Mouse (Mus musculus): ENCODE data around the gene Ampd3.
A peak's percentile ranks its signal among the peaks of the same experiment; 100 is the strongest.

Gene Ampd3

GRCm38 (mm10) chr7:110797722-110798409, 29.9 kb downstream of the Ampd3 start:
- DNase-seq (ENCODE audit: low read depth, low spot score): no peak

DNA sequence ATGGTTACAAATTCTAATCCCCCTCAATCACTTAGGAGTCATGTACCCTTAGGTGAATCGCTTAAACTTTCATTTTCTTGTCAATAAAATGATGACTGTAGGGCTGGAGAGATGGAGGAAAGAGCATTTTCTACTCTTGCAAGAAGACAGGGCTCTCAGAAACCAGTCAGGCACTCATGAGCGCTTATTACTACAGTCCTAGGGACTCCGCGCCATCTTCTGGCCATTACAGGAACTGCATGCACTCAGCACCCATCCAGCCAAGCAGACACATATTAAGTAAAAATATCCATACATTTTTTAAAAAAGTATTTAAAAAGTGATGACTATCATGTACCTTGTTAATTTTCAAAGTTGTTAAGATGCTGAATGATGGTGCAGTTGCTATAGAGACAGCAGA, 33.0 kb downstream of the Ampd3 start:
- peak; percentile 38 for DNase-seq (ENCODE audit: low read depth, low spot score)

- no peak for DNase-seq (ENCODE audit: low read depth, low spot score)
Observed at GRCm38 (mm10) chr7:110803131-110803530, 35.1 kb downstream of the Ampd3 start.

- DNase-seq (ENCODE audit: low read depth, low spot score): no peak
Observed at GRCm38 (mm10) chr7:110804266-110804665, 36.3 kb downstream of the Ampd3 start.

- DNase-seq (ENCODE audit: low read depth, low spot score): no peak
Observed at GRCm38 (mm10) chr7:110807460-110808030, 39.5 kb downstream of the Ampd3 start.

GRCm38 (mm10) chr7:110808962-110809361, 41.0 kb downstream of the Ampd3 start:
- DNase-seq (ENCODE audit: low read depth, low spot score): no peak

DNA sequence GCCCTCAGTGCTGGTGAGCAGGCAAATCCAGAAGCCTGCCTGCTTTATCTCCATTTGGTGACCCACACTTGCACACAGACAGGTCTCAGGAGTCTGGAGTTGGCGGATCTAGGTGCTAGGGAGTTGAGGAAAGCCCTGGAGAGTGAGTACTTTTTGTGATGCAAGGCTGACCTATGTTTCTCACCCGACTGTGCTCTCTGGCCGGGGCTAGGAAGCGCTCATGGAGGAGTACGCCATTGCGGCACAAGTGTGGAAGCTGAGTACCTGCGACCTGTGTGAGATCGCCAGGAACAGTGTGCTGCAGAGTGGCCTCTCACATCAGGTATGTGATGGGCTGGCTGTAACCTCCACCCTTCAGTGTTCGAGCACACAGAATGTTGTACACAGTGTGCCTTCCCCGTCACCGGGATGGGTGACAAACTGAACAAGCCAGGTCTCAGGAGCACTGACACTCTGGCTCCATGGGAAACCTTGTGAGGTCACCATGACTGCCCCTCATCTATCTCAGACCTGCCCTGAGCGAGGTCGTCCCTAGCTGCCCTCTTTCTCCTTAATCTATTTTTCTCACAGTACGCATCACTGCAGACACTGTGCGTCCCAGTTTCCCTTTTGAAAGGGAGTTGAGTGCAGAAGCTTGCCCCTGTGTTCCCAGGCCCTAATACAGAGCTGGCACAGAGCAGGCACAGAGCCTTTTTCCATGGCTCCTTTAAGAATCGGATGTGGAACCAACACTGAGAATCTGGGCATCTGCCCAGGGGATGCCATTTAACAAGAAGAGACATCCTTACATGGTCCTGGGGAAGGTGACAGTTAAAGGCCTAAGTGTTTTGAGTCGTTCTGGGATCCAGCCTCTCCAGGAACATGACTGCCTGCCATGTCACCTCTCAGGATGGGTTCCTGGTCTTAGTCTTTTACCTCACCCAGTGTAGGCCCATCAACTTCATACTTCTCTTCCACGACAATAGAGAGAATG, 41.9 kb downstream of the Ampd3 start:
- DNase-seq (ENCODE audit: low read depth, low spot score): no peak

- no peak for DNase-seq (ENCODE audit: low read depth, low spot score)
Observed at GRCm38 (mm10) chr7:110810995-110811394, 43.0 kb downstream of the Ampd3 start.

GRCm38 (mm10) chr7:110811529-110811928, 43.5 kb downstream of the Ampd3 start:
- DNase-seq (ENCODE audit: low read depth, low spot score): no peak

DNA sequence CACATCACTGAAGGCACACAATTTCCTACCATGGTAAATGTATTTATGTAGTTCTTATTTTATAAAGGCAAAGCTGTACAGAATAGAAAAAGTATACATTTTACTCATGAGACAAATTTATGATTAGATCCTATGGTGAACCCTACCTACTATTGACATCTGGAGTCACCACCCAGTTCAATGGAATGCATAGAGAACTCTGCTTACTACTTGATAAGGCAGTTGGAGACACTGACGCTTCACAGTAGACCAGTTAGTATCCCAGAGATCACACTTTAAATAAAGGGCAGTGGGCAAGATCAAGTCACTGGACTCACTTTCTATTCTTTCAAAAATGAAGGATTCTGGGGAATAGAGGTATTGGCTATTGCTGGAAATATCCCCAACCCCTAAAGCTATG, 46.0 kb downstream of the Ampd3 start:
- no peak for DNase-seq (ENCODE audit: low read depth, low spot score)

- DNase-seq (ENCODE audit: low read depth, low spot score): no peak
Observed at GRCm38 (mm10) chr7:110816037-110816436, 48.0 kb downstream of the Ampd3 start.

DNA sequence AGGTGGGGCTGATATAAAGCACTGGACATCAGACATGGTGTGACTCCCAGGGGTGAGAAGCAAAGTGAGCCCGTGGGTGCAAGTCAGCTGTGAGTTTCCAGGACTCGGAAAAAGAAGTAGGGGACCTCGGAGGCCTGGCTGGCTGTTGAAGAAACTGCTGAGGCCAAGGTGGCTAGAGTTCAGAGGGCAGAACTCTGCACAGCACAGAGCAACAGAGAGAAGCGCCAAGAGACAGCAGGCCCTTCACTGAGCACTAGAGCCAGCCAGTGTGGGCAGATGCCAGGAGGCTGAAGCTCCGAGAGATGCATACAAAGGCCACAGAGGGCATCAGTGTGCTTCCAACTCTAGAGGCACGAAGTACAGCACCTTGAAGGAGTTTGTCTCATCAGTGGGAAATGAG, 50.2 kb downstream of the Ampd3 start:
- no peak for DNase-seq (ENCODE audit: low read depth, low spot score)

DNA sequence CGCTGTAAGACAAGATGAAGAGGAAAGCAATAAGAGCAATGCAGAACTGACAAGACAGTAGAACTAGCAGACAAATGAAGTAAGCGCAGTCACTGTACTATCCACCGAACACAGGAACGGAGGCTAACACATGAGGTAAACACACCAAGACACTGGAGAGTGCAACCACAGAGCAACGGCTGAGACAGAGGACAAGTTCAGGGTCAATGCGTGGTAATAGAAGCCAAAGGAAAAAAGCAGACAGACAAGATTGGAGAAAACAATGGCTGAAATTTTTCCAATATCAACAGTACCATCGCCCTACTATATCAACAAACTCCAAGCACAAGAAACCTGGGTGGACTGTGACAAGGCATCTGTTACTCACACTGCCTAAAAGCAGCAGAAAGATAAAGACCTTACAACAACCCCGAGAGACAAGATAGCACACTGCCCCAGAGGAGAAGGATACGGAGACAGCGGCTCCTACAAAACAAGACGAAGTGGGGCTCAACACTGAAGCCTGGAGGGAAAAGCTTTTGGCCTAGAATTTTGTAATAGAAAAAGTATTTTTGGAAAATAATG, 50.9 kb downstream of the Ampd3 start:
- DNase-seq (ENCODE audit: low read depth, low spot score): no peak

DNA sequence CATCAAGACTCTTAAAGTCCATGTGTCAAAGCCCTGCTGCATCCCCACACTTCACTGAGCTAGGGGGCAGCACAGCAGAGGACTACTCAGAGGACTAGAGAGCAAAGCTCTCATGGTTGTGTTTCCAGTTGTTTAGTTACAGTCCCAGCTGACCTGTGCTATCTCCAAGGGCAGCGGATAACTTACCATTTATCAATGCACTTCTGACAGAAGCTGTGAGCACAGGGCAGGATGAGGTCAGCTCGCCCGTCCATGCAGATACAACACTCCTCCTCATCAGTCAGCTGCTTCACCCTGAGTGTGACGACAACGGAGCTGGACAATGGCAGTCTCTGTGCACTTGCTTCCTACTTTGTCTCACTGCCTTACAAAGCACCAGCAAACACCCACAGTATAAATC, 53.1 kb downstream of the Ampd3 start:
- no peak for DNase-seq (ENCODE audit: low read depth, low spot score)

DNA sequence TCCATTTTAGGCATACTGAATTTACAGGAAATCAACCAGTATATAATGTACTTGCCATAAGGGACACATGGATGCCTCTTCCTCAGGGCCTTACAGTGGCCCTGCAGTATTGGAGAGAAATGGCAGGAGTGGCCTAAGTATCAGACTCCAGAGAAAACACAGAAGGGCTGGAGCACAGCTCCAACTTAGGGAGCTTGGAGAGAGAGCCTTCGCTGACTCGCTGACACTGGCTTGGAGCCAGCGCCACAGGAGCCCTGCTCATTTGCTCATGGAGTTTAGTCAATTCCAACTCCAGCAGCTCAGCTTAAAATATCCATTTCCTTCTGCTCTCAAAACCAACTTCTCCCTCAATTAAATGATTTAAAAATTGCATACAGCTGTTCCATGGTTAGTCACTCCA, 53.6 kb downstream of the Ampd3 start:
- no peak for DNase-seq (ENCODE audit: low read depth, low spot score)

GRCm38 (mm10) chr7:110822055-110822454, 54.0 kb downstream of the Ampd3 start:
- no peak for DNase-seq (ENCODE audit: low read depth, low spot score)

- DNase-seq (ENCODE audit: low read depth, low spot score): no peak
Observed at GRCm38 (mm10) chr7:110823076-110823475, 55.1 kb downstream of the Ampd3 start.

DNA sequence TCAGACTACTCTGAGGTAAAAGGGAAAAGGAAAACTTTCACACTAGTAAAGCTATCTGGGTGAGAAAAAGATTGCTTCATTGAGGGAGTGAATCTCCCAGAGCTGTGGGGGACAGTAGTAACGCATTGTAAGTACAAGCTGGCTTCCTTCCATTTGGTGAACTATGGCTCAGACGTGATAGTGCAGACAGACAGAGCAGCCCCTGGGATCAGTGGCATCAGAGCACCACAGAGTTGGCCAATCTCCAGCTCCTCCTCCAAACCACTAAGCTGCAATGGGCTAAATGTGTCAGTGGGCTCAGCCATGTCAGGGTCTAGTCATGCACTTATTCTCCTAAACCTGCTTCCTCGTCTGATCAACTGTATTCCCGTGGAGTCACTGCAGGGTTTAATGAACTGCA, 55.6 kb downstream of the Ampd3 start:
- no peak for DNase-seq (ENCODE audit: low read depth, low spot score)

- DNase-seq (ENCODE audit: low read depth, low spot score): no peak
Observed at GRCm38 (mm10) chr7:110823995-110824953, 56.3 kb downstream of the Ampd3 start.

DNA sequence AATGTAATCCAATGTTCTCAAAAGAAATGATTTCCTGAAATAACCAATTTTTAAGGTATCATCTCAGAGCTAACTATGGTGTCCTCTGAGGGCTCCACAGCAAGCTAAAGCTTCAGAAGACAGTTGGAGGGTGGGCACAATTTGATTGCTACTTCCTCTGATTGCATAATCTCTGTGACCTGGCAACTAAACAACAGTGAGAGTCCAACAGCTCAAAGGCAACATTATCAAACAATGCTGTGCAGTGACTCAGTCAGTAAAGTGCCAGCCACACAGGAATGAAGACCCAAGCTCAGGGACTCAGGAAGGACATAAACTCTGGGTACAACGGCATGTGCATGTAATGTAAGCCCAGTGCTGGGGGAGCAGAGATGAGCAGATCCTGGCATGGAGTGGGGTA, 65.0 kb downstream of the Ampd3 start:
- no peak for DNase-seq (ENCODE audit: low read depth, low spot score)

GRCm38 (mm10) chr7:110834018-110834417, 66.0 kb downstream of the Ampd3 start:
- DNase-seq (ENCODE audit: low read depth, low spot score): no peak

Measured in WW6 (cell line).